Mouse (Mus musculus): Measurements from ENCODE around the gene Tnfrsf19. TPM values are rescaled to one million over a fixed set of nuclear protein-coding genes. Genes with fewer than 3 reads are reported as not detected.
A peak's percentile ranks its signal among the peaks of the same experiment; 100 is the strongest.

Tnfrsf19 gene
- polyA plus RNA-seq, 1 experiment from 2014 or later, result 36.5 TPM

GRCm38 (mm10) chr14:61037321-61038081, 8.8 kb downstream of the Tnfrsf19 start:
- Histone ChIP-seq H3K36me3 (ENCODE audit: control insufficient read depth, insufficient read depth, low read length) (no peaks in the 10 kb centered on the region), H3K9ac (ENCODE audit: low read depth, low read length) (peak overlapping the region; percentile 83), H3K4me2 (ENCODE audit: low read length) (peak overlapping the region; percentile 84), H3K27ac (ENCODE audit: low read length) (peak overlapping the region; percentile 72), H3K4me3 (ENCODE audit: low read depth, low read length) (peak overlapping the region; percentile 77), H3K4me1 (ENCODE audit: control insufficient read depth, insufficient read depth, low read length) (peaks cover 10% of the 10 kb centered on the region), H3K9me3 (replicated peaks; ENCODE audit: control insufficient read depth, low read length, poor library complexity, severe bottlenecking) (no peaks in the 10 kb centered on the region), H3K27me3 (ENCODE audit: control insufficient read depth, insufficient read depth, low read depth, low read length) (no peaks in the 10 kb centered on the region)
- under 1% methylated on average over 40 of the region's 40 CpGs for WGBS
- ATAC-seq, result peak; percentile 97

GRCm38 (mm10) chr14:61030366-61030765, 15.9 kb downstream of the Tnfrsf19 start:
- Histone ChIP-seq H3K27me3 (ENCODE audit: control insufficient read depth, insufficient read depth, low read depth, low read length) (no peaks in the 10 kb centered on the region), H3K27ac (ENCODE audit: low read length) (no peak overlapping the region), H3K4me3 (ENCODE audit: low read depth, low read length) (no peak overlapping the region), H3K4me2 (ENCODE audit: low read length) (no peak overlapping the region), H3K4me1 (ENCODE audit: control insufficient read depth, insufficient read depth, low read length) (no peaks in the 10 kb centered on the region; the same call in 1 of the 2 replicates), H3K36me3 (ENCODE audit: control insufficient read depth, insufficient read depth, low read length) (no peaks in the 10 kb centered on the region), H3K9me3 (replicated peaks; ENCODE audit: control insufficient read depth, low read length, poor library complexity, severe bottlenecking) (no peaks in the 10 kb centered on the region), H3K9ac (ENCODE audit: low read depth, low read length) (no peak overlapping the region)
- no peak for ATAC-seq
- WGBS, result 92% methylated on average over 6 of the region's 6 CpGs

DNA sequence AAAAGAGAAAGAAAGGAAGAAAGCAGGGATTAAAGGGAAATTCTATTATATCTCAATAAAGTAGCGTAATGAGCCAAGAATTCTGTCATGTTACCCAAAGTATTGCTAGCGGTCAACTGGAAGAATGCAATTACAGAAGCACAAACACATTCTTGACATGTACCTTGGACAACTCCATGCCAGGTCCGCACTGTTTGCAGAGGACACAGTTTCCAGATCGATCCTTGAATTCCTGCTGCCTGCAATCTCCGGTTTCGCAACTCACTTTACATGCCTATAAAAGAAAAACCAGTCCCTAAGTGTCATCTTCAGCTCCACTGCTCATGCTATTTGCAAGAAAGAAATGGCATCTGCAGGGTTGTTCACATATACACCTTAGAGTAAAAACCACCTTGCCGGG, 22.3 kb downstream of the Tnfrsf19 start:
- ATAC-seq, result no peak
- Histone ChIP-seq H3K4me3 (ENCODE audit: low read depth, low read length) (no peak overlapping the region), H3K9me3 (replicated peaks; ENCODE audit: control insufficient read depth, low read length, poor library complexity, severe bottlenecking) (no peaks in the 10 kb centered on the region), H3K27me3 (ENCODE audit: control insufficient read depth, insufficient read depth, low read depth, low read length) (no peaks in the 10 kb centered on the region), H3K4me1 (ENCODE audit: control insufficient read depth, insufficient read depth, low read length) (no peaks in the 10 kb centered on the region), H3K36me3 (ENCODE audit: control insufficient read depth, insufficient read depth, low read length) (no peaks in the 10 kb centered on the region), H3K4me2 (ENCODE audit: low read length) (no peak overlapping the region), H3K27ac (ENCODE audit: low read length) (no peak overlapping the region), H3K9ac (ENCODE audit: low read depth, low read length) (no peak overlapping the region)
- WGBS, result 81% methylated on average over 7 of the region's 7 CpGs

DNA sequence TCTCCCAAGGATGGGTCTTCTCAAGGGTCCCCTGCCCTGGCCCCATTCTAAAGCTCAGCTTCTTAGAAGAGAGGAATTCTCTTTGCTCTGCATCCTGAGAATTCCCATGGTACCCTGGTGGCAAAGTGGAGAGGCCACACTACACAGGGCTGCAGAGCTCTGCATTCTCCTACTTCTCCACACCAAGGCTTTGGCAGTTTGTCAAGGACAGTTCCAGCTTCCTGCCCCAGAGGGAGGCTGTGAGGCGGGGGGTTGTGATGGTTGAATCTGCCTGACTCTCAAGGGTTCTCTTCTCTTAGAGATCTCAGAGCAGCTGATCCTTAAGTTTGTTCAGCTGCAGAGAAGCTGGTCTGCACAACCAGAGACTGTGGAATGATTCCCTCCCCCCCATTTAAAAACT, 23.9 kb downstream of the Tnfrsf19 start:
- Histone ChIP-seq H3K4me1 (ENCODE audit: control insufficient read depth, insufficient read depth, low read length) (peaks cover 5% of the 10 kb centered on the region; the same call in 1 of the 2 replicates), H3K4me2 (ENCODE audit: low read length) (no peak overlapping the region), H3K36me3 (ENCODE audit: control insufficient read depth, insufficient read depth, low read length) (no peaks in the 10 kb centered on the region), H3K27ac (ENCODE audit: low read length) (no peak overlapping the region), H3K27me3 (ENCODE audit: control insufficient read depth, insufficient read depth, low read depth, low read length) (no peaks in the 10 kb centered on the region), H3K9ac (ENCODE audit: low read depth, low read length) (no peak overlapping the region), H3K4me3 (ENCODE audit: low read depth, low read length) (no peak overlapping the region), H3K9me3 (replicated peaks; ENCODE audit: control insufficient read depth, low read length, poor library complexity, severe bottlenecking) (no peaks in the 10 kb centered on the region)
- 72% methylated on average over 1 of the region's 1 CpGs for WGBS
- no peak for ATAC-seq

DNA sequence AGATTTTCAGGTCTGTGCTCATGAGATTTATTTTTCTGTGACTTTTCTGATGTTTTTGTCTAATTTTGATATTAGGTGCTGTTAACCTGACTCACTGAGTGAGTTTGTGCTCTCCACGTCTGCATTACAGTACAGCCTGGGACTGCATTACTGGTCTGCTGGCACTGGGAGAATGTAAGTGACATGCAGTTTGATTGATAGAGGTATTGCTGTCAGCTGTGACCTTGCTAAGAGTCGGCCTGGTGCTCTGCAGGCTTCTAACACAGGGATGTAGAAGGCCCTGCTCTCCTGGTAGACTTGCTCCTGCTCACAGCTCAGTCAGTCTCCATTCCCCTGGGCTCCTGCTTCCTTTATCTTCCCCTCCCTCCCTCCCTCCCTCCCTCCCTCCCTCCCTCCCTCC, 25.3 kb downstream of the Tnfrsf19 start:
- no peak for ATAC-seq
- H3K9me3 ChIP-seq (replicated peaks; ENCODE audit: control insufficient read depth, low read length, poor library complexity, severe bottlenecking), result no peaks in the 10 kb centered on the region
- H3K4me3 ChIP-seq (ENCODE audit: low read depth, low read length), result no peak overlapping the region
- peaks cover 6% of the 10 kb centered on the region; the same call in 1 of the 2 replicates for H3K4me1 ChIP-seq (ENCODE audit: control insufficient read depth, insufficient read depth, low read length)
- H3K27ac ChIP-seq (ENCODE audit: low read length), result no peak overlapping the region
- 83% methylated on average over 2 of the region's 2 CpGs for WGBS
- no peak overlapping the region for H3K4me2 ChIP-seq (ENCODE audit: low read length)
- H3K9ac ChIP-seq (ENCODE audit: low read depth, low read length), result no peak overlapping the region
- no peaks in the 10 kb centered on the region for H3K27me3 ChIP-seq (ENCODE audit: control insufficient read depth, insufficient read depth, low read depth, low read length)
- no peaks in the 10 kb centered on the region for H3K36me3 ChIP-seq (ENCODE audit: control insufficient read depth, insufficient read depth, low read length)

DNA sequence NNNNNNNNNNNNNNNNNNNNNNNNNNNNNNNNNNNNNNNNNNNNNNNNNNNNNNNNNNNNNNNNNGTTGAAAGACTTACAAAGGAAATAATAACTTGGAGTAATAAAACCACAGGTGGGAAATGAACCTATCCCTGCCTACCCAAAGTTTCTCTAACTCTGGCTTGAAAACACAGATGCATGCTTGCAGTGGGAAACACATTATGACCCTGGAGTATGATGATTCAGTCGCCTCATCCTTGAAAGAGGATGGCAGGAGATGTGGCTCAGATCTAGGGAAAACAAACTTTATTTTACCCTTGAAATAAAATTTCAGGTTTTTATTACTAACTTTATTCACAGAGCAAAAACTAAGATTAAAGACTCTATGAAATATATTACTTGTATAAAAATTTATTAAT, 26.4 kb downstream of the Tnfrsf19 start:
- WGBS, result 91% methylated on average over 1 of the region's 1 CpGs
- no peak overlapping the region for H3K9ac ChIP-seq (ENCODE audit: low read depth, low read length)

DNA sequence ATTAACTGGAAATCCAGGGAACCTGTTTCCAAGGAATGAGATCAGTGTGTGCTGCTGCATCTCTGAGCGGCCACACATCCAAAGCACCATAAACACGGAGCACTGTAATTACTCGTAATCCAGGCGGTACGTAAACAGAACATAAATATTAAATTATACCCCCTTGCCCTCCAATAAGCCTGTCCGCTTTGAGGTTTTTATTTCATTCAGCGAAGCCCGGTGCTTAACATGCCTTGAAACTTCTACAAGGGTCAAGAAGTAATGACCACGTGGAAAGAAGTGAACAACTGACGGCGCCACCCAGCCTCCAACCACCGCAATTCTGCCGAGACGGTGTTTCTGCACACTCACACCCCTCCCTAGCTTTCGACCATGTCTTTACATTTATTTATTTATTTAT, 31.7 kb downstream of the Tnfrsf19 start:
- 75% methylated on average over 15 of the region's 15 CpGs for WGBS
- H3K4me1 ChIP-seq (ENCODE audit: control insufficient read depth, insufficient read depth, low read length), result peaks cover 14% of the 10 kb centered on the region; the same call in 1 of the 2 replicates
- no peak overlapping the region for H3K4me3 ChIP-seq (ENCODE audit: low read depth, low read length)
- H3K9ac ChIP-seq (ENCODE audit: low read depth, low read length), result no peak overlapping the region
- ATAC-seq, result no peak
- H3K4me2 ChIP-seq (ENCODE audit: low read length), result no peak overlapping the region
- H3K36me3 ChIP-seq (ENCODE audit: control insufficient read depth, insufficient read depth, low read length), result no peaks in the 10 kb centered on the region
- no peaks in the 10 kb centered on the region for H3K9me3 ChIP-seq (replicated peaks; ENCODE audit: control insufficient read depth, low read length, poor library complexity, severe bottlenecking)
- H3K27ac ChIP-seq (ENCODE audit: low read length), result no peak overlapping the region
- H3K27me3 ChIP-seq (ENCODE audit: control insufficient read depth, insufficient read depth, low read depth, low read length), result no peaks in the 10 kb centered on the region; the same call in 1 of the 2 replicates

More for the DNA sequence above, 26.4 kb downstream of the Tnfrsf19 start:
- Histone ChIP-seq H3K4me2 (ENCODE audit: low read length) (no peak overlapping the region), H3K36me3 (ENCODE audit: control insufficient read depth, insufficient read depth, low read length) (no peaks in the 10 kb centered on the region), H3K27ac (ENCODE audit: low read length) (no peak overlapping the region), H3K27me3 (ENCODE audit: control insufficient read depth, insufficient read depth, low read depth, low read length) (no peaks in the 10 kb centered on the region; the same call in 1 of the 2 replicates), H3K9me3 (replicated peaks; ENCODE audit: control insufficient read depth, low read length, poor library complexity, severe bottlenecking) (no peaks in the 10 kb centered on the region), H3K4me3 (ENCODE audit: low read depth, low read length) (no peak overlapping the region), H3K4me1 (ENCODE audit: control insufficient read depth, insufficient read depth, low read length) (peaks cover 6% of the 10 kb centered on the region; the same call in 1 of the 2 replicates)
- ATAC-seq, result no peak

DNA sequence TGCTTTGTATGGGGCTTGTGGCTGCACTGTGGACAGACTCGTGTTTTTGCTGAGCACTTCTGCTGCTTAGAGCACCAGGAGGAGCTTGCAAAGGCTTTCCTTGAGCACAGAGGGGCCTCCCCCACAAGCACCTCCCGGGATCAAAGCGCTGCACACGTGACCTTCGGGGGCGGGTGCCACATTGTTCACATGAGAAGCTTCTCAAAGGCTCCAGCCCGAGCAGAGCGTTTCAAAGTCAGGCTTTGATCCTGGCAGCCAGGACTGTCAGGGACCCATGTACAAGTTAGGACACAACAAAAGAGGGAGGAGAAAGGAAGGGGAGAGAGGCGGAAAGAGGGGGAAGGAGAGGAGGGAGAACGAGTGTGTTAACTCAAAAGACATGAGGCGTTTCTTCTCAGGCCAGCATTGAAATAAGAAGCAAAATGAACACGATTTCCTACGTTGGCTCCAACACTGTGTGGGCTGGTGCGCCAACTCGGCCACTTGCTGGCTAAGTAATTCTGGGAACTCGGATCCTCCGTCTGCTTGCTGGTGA, 33.8 kb downstream of the Tnfrsf19 start:
- H3K27ac ChIP-seq (ENCODE audit: low read length), result peak overlapping the region; percentile 48
- under 1% methylated on average over 17 of the region's 17 CpGs for WGBS
- H3K9ac ChIP-seq (ENCODE audit: low read depth, low read length), result no peak overlapping the region
- no peaks in the 10 kb centered on the region for H3K9me3 ChIP-seq (replicated peaks; ENCODE audit: control insufficient read depth, low read length, poor library complexity, severe bottlenecking)
- no peaks in the 10 kb centered on the region for H3K36me3 ChIP-seq (ENCODE audit: control insufficient read depth, insufficient read depth, low read length)
- no peaks in the 10 kb centered on the region; the same call in 1 of the 2 replicates for H3K27me3 ChIP-seq (ENCODE audit: control insufficient read depth, insufficient read depth, low read depth, low read length)
- peak overlapping the region; percentile 13 for H3K4me3 ChIP-seq (ENCODE audit: low read depth, low read length)
- H3K4me2 ChIP-seq (ENCODE audit: low read length), result peak overlapping the region; percentile 41
- H3K4me1 ChIP-seq (ENCODE audit: control insufficient read depth, insufficient read depth, low read length), result peaks cover 10% of the 10 kb centered on the region; the same call in 1 of the 2 replicates
- ATAC-seq, result peak; percentile 93

DNA sequence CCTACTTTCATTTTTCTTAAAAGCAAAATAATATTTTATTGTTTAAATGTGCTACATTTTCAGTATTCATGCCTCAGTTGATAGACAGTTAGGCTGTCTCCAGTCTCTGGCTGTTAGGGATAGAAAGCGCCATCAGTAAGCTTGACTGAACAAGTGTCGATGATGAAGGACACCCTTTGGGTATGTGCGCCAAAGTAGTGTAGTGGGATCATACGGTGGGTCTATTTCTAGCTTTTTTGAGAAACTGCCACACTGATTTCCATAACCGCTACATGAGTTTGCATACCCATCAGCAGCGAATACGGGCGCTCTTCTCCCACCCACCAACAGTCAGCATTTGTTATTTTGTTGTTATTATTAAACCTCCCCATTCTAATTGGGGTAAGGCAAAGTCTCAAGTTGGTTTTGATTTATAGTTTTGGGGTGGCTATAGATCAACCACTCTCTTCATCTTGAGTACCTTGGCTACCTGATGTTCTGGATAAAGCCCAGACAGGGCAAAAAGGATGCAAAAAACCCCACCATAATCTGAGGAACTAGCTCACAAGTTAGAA, 34.6 kb downstream of the Tnfrsf19 start:
- Histone ChIP-seq H3K27ac (ENCODE audit: low read length) (no peak overlapping the region), H3K4me2 (ENCODE audit: low read length) (no peak overlapping the region)

More for the DNA sequence above, 34.6 kb downstream of the Tnfrsf19 start:
- no peak overlapping the region for H3K4me3 ChIP-seq (ENCODE audit: low read depth, low read length)
- H3K9me3 ChIP-seq (replicated peaks; ENCODE audit: control insufficient read depth, low read length, poor library complexity, severe bottlenecking), result no peaks in the 10 kb centered on the region
- peaks cover 8% of the 10 kb centered on the region; the same call in 1 of the 2 replicates for H3K4me1 ChIP-seq (ENCODE audit: control insufficient read depth, insufficient read depth, low read length)
- ATAC-seq, result no peak
- no peak overlapping the region for H3K9ac ChIP-seq (ENCODE audit: low read depth, low read length)
- H3K27me3 ChIP-seq (ENCODE audit: control insufficient read depth, insufficient read depth, low read depth, low read length), result no peaks in the 10 kb centered on the region; the same call in 1 of the 2 replicates
- WGBS, result 50% methylated on average over 8 of the region's 8 CpGs
- H3K36me3 ChIP-seq (ENCODE audit: control insufficient read depth, insufficient read depth, low read length), result no peaks in the 10 kb centered on the region

All from midbrain, embryonic 16.5 days (tissue).